ENCODE assay signal across 15 mouse cellular contexts in the genomic region with DNA sequence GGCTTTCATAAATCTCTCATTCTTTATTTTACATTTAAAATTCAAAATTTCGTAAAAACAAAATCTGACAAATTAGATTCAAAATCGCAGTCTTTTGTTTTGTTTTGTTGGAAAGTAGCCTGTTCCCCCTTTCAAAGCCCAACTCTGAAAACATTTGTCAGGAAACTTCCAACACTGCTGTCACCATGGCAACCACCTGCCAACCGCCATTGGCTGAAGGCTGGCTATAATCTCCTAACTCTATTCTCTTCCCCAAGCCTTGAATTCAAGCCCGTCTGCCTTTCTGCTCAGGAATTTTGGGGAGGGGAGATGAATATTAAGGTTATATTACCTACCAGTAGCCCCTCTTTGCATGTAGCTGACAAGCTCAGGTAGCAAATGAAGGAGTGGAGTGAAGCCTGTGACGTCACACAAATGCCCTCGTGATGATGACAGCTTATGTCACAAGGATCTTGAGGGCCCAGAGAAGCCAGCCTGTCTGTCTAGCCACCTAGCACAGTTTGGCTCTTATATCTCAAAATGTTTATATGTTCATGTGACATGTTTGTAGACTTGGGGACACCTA.
DNase-seq lines count a peak whose midpoint lies in the region; ATAC-seq lines count a peak whose summit lies in the region.
"Had no signal": no experiment of that assay in that cellular context is flagged by ENCODE, and none has a peak within 500 bp of the region (broad histone marks: within the 10 kb centered on the region; RNA-seq: fewer than 3 reads in every experiment).

No protein-coding gene starts in this region.

- no peak overlapping the region for H3K4me3 ChIP-seq in hindbrain, embryonic 10.5 days
- H3K4me3 ChIP-seq in hindbrain, embryonic 12.5 days, result no peak overlapping the region
- no peak overlapping the region for H3K4me3 ChIP-seq in forebrain, embryonic 16.5 days (replicated peaks; ENCODE audit: low read length)
- no peak overlapping the region for H3K4me3 ChIP-seq in midbrain, embryonic 15.5 days

- H3K36me3 ChIP-seq in hindbrain, embryonic 10.5 days, result peaks cover 7% of the 10 kb centered on the region; the same call in 1 of the 2 replicates
- H3K36me3 ChIP-seq in hindbrain, embryonic 12.5 days, result no peaks in the 10 kb centered on the region
- no peaks in the 10 kb centered on the region for H3K36me3 ChIP-seq in forebrain, embryonic 16.5 days (ENCODE audit: control insufficient read depth, insufficient read depth)
- H3K36me3 ChIP-seq in midbrain, embryonic 15.5 days (replicated peaks), result no peaks in the 10 kb centered on the region

- no peak overlapping the region for H3K4me2 ChIP-seq in hindbrain, embryonic 12.5 days (replicated peaks)
- no peak overlapping the region for H3K4me2 ChIP-seq in forebrain, embryonic 16.5 days (ENCODE audit: low read length)
- 0 out of 2 replicates have a peak overlapping the region, but pooled peaks have one; percentile 8 for H3K4me2 ChIP-seq in midbrain, embryonic 15.5 days

- no peaks in the 10 kb centered on the region for H3K9me3 ChIP-seq in hindbrain, embryonic 10.5 days
- no peaks in the 10 kb centered on the region for H3K9me3 ChIP-seq in hindbrain, embryonic 12.5 days (replicated peaks)
- H3K9me3 ChIP-seq in forebrain, embryonic 16.5 days (ENCODE audit: control insufficient read depth, low read length), result no peaks in the 10 kb centered on the region
- no peaks in the 10 kb centered on the region for H3K9me3 ChIP-seq in midbrain, embryonic 15.5 days

- ATAC-seq in hindbrain, embryonic 12.5 days (ENCODE audit: low FRiP score), result no peak
- 0 out of 2 replicates have a peak, but pooled peaks have one; percentile 11 for ATAC-seq in forebrain, embryonic 16.5 days
- ATAC-seq in midbrain, embryonic 15.5 days (replicated peaks), result peak; percentile 59
- ATAC-seq in activated CD4-positive, CD25-positive, alpha-beta regulatory T cell, adult 4 months, result no peak

- intact Hi-C loops in left cerebral cortex, postnatal 14 days (cut with DNase I), result no loop called here

- WGBS in hindbrain, embryonic 10.5 days, result 51% methylated on average over 6 of the region's 6 CpGs
- 48% methylated on average over 6 of the region's 6 CpGs for WGBS in hindbrain, embryonic 12.5 days
- WGBS in forebrain, embryonic 16.5 days, result 20% methylated on average over 6 of the region's 6 CpGs
- 16% methylated on average over 6 of the region's 6 CpGs for WGBS in midbrain, embryonic 15.5 days

- no peaks in the 10 kb centered on the region; the same call in 1 of the 2 replicates for H3K27me3 ChIP-seq in hindbrain, embryonic 10.5 days (ENCODE audit: insufficient read depth, poor library complexity, severe bottlenecking)
- no peaks in the 10 kb centered on the region for H3K27me3 ChIP-seq in hindbrain, embryonic 12.5 days
- no peaks in the 10 kb centered on the region for H3K27me3 ChIP-seq in forebrain, embryonic 16.5 days (replicated peaks; ENCODE audit: control insufficient read depth, insufficient read depth, low read length)
- H3K27me3 ChIP-seq in midbrain, embryonic 15.5 days (replicated peaks), result no peaks in the 10 kb centered on the region

- peak overlapping the region; percentile 40; the same call in 1 of the 2 replicates for H3K27ac ChIP-seq in hindbrain, embryonic 10.5 days
- H3K27ac ChIP-seq in hindbrain, embryonic 12.5 days, result no peak overlapping the region
- no peak overlapping the region for H3K27ac ChIP-seq in forebrain, embryonic 16.5 days (ENCODE audit: low read length)
- H3K27ac ChIP-seq in midbrain, embryonic 15.5 days, result no peak overlapping the region

- peaks cover 83% of the 10 kb centered on the region for H3K4me1 ChIP-seq in hindbrain, embryonic 10.5 days (replicated peaks)
- H3K4me1 ChIP-seq in hindbrain, embryonic 12.5 days, result peaks cover 24% of the 10 kb centered on the region
- H3K4me1 ChIP-seq in forebrain, embryonic 16.5 days (replicated peaks; ENCODE audit: control insufficient read depth, insufficient read depth, low read length), result peaks cover 45% of the 10 kb centered on the region
- H3K4me1 ChIP-seq in midbrain, embryonic 15.5 days, result peaks cover 19% of the 10 kb centered on the region

- H3K9ac ChIP-seq in hindbrain, embryonic 12.5 days, result no peak overlapping the region
- no peak overlapping the region for H3K9ac ChIP-seq in forebrain, embryonic 16.5 days (replicated peaks; ENCODE audit: low read depth, low read length)
- no peak overlapping the region for H3K9ac ChIP-seq in midbrain, embryonic 15.5 days

- peak; percentile 59 for DNase-seq in hindbrain, embryonic 10.5 days (ENCODE audit: low spot score)
- DNase-seq in embryo, embryonic 10 days (ENCODE audit: low spot score), result peak; percentile 77
- no peak for DNase-seq in left cerebral cortex, postnatal 14 days (ENCODE audit: low spot score in 2 of 2)
- no peak for DNase-seq in cerebellum, postnatal 4 days (ENCODE audit: low spot score in 2 of 2)
- DNase-seq: adrenal gland, adult 8-10 months; heart, adult 18-20 months; heart, postnatal 14 days; kidney, adult 18-20 months; liver; right cerebral cortex, postnatal 25 days; thymus, adult 18-20 months had no signal

Comparison
In these comparisons a context has a peak if more than half of its experiments do, and no peak if none do; other contexts are left out.
1. DNase-seq: peak in hindbrain, embryonic 10.5 days (single experiment) and embryo, embryonic 10 days (single experiment); none in left cerebral cortex, postnatal 14 days (0 of 2) and cerebellum, postnatal 4 days (0 of 2).
2. ATAC-seq: peak in forebrain, embryonic 16.5 days (single experiment) and midbrain, embryonic 15.5 days (single experiment); none in hindbrain, embryonic 12.5 days (single experiment) and activated CD4-positive, CD25-positive, alpha-beta regulatory T cell, adult 4 months (single experiment).